Mouse (Mus musculus) stomach, embryonic 16.5 days (tissue): ENCODE data around the gene Usb1. TPM values are rescaled to one million over a fixed set of nuclear protein-coding genes. Genes with fewer than 3 reads are reported as not detected.
A peak's percentile ranks its signal among the peaks of the same experiment; 100 is the strongest.

ENCODE experiments used
- ATAC-seq: fragments of 200-750 bp; cut with Nextera tagmentation; 2 replicates; pipeline ENCODE4 v1.8.0; 2017; ENCODE audit warnings: moderate number of reproducible peaks, moderate TSS enrichment; ENCODE audit not compliant: insufficient read depth, low FRiP score
- H3K27ac ChIP-seq: fragments of 300-500 bp; sonication (generic); 2 replicates; pipeline ENCODE4 v1.5.1; 2014; ENCODE audit warnings: low read length
- H3K27me3 ChIP-seq: fragments of 300-500 bp; sonication (generic); 2 replicates; pipeline ENCODE4 v1.6.1; 2014; ENCODE audit warnings: low read length, control low read depth, mixed read lengths; ENCODE audit not compliant: control insufficient read depth, insufficient read depth
- H3K36me3 ChIP-seq: fragments of 300-500 bp; sonication (generic); 2 replicates; pipeline ENCODE4 v1.6.1; 2014; ENCODE audit warnings: low read length; ENCODE audit not compliant: control insufficient read depth, insufficient read depth
- H3K4me1 ChIP-seq: fragments of 300-500 bp; sonication (generic); 2 replicates; pipeline ENCODE4 v1.6.1; 2014; ENCODE audit warnings: low read length, control low read depth, mixed read lengths; ENCODE audit not compliant: control insufficient read depth, insufficient read depth
- H3K4me2 ChIP-seq: fragments of 300-500 bp; sonication (generic); 2 replicates; pipeline ENCODE4 v1.6.1; 2014; ENCODE audit warnings: low read depth, low read length, mixed read lengths
- H3K4me3 ChIP-seq: fragments of 300-500 bp; sonication (generic); replicated peaks from 2 replicates; pipeline ENCODE4 v1.5.1; 2014; ENCODE audit warnings: mild to moderate bottlenecking, low read length
- H3K9ac ChIP-seq: fragments of 300-500 bp; sonication (generic); 2 replicates; pipeline ENCODE4 v1.6.1; 2014; ENCODE audit warnings: low read length
- H3K9me3 ChIP-seq: fragments of 300-500 bp; sonication (generic); replicated peaks from 2 replicates; pipeline ENCODE4 v1.6.1; 2016; ENCODE audit warnings: low read length, control low read depth; ENCODE audit not compliant: control insufficient read depth
- WGBS: fragments of 180-500 bp; shearing (Covaris S2); extraction: QIAGEN DNeasy Blood & Tissue Kit; methylation state at CpG from one replicate; pipeline ENCODE4 v1.1.7; 2014; 5-methylcytosine and 5-hydroxymethylcytosine counted together
- polyA plus RNA-seq: library from polyadenylated mRNA; unstranded; fragments of >200 nt; fragmentation: Nextera tagmentation; extraction: Ambion mirVana; gene quantifications from 2 replicates; pipeline ENCODE4 v1.2.1, GENCODE M21; 2015

The Usb1 gene
- polyA plus RNA-seq, 1 experiment from 2014 or later, result 38.7 TPM

DNA sequence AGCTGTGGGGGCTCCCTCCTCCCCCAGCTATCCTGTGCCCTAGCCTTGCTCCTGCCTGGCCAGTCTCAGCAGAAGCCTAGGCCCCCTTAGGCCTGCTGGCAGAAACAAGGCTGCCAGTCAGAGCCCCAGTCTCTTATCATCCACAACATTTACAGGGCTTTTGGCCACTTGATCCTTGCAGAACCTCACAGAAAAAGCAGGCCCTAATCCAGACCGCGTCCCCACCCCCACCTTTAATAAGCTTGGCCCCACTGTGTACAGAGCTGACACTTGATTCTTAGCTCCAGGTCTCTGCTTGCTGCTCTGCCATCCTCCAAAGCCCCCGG, 28.9 kb downstream of the Usb1 start:
- ATAC-seq, result no peak; the same call in 1 of the 2 replicates
- Histone ChIP-seq H3K9ac (peak overlapping the region; percentile 34; the same call in 1 of the 2 replicates), H3K4me3 (no peak overlapping the region), H3K27ac (peak overlapping the region; percentile 78; the same call in 1 of the 2 replicates), H3K27me3 (no peaks in the 10 kb centered on the region), H3K4me1 (peaks cover 22% of the 10 kb centered on the region), H3K9me3 (no peaks in the 10 kb centered on the region), H3K36me3 (no peaks in the 10 kb centered on the region), H3K4me2 (no peak overlapping the region)
- 58% methylated on average over 3 of the region's 3 CpGs for WGBS

DNA sequence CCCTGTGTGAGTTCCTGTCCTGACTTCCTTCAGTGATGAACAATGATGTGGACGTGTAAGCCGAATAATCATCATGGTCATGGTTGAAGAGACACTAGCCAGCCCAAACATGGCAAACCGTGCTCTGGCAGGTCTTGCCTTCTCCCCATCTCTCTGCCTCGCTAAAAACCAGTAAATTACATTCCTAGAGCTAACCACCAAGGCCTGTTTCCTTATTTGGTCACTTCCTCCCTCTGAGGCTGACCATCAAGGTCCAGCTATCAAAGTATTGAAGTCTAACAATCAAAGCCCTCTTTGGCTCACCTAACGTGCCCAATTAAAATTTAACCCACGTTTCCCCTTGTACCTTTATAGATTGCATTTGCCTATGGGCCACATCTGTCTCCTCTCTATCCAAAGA, 30.2 kb downstream of the Usb1 start:
- Histone ChIP-seq H3K27ac (no peak overlapping the region), H3K36me3 (no peaks in the 10 kb centered on the region), H3K27me3 (no peaks in the 10 kb centered on the region), H3K4me2 (no peak overlapping the region), H3K4me3 (no peak overlapping the region), H3K9ac (no peak overlapping the region), H3K4me1 (peaks cover 22% of the 10 kb centered on the region), H3K9me3 (no peaks in the 10 kb centered on the region)
- ATAC-seq, result no peak
- WGBS, result 54% methylated on average over 6 of the region's 6 CpGs

GRCm38 (mm10) chr8:95363849-95364248, 31.8 kb downstream of the Usb1 start:
- WGBS, result 95% methylated on average over 2 of the region's 2 CpGs
- no peak for ATAC-seq
- Histone ChIP-seq H3K27me3 (no peaks in the 10 kb centered on the region), H3K9ac (no peak overlapping the region), H3K27ac (no peak overlapping the region), H3K4me3 (no peak overlapping the region), H3K36me3 (no peaks in the 10 kb centered on the region), H3K4me1 (peaks cover 18% of the 10 kb centered on the region), H3K4me2 (no peak overlapping the region), H3K9me3 (no peaks in the 10 kb centered on the region)

GRCm38 (mm10) chr8:95369581-95370326, 37.7 kb downstream of the Usb1 start:
- Histone ChIP-seq H3K9me3 (no peaks in the 10 kb centered on the region), H3K36me3 (no peaks in the 10 kb centered on the region; the same call in 1 of the 2 replicates), H3K4me3 (peak overlapping the region; percentile 33), H3K27me3 (no peaks in the 10 kb centered on the region), H3K4me2 (peak overlapping the region; percentile 50), H3K27ac (peak overlapping the region; percentile 33; the same call in 1 of the 2 replicates), H3K9ac (peak overlapping the region; percentile 72), H3K4me1 (peaks cover 18% of the 10 kb centered on the region)
- 44% methylated on average over 20 of the region's 20 CpGs for WGBS
- peak; percentile 84 for ATAC-seq

GRCm38 (mm10) chr8:95373389-95374002, 41.4 kb downstream of the Usb1 start:
- H3K27ac ChIP-seq, result no peak overlapping the region
- WGBS, result 57% methylated on average over 12 of the region's 12 CpGs

GRCm38 (mm10) chr8:95374429-95374828, 42.3 kb downstream of the Usb1 start:
- Histone ChIP-seq H3K4me3 (no peak overlapping the region), H3K4me2 (no peak overlapping the region), H3K9me3 (no peaks in the 10 kb centered on the region), H3K4me1 (peaks cover 38% of the 10 kb centered on the region), H3K27me3 (no peaks in the 10 kb centered on the region), H3K27ac (no peak overlapping the region), H3K36me3 (no peaks in the 10 kb centered on the region; the same call in 1 of the 2 replicates), H3K9ac (no peak overlapping the region)
- 66% methylated on average over 3 of the region's 3 CpGs for WGBS
- ATAC-seq, result no peak

More at GRCm38 (mm10) chr8:95373389-95374002, 41.4 kb downstream of the Usb1 start:
- H3K4me3 ChIP-seq, result no peak overlapping the region
- ATAC-seq, result no peak
- H3K9ac ChIP-seq, result 0 out of 2 replicates have a peak overlapping the region, but pooled peaks have one; percentile 32
- H3K4me2 ChIP-seq, result no peak overlapping the region
- H3K36me3 ChIP-seq, result no peaks in the 10 kb centered on the region; the same call in 1 of the 2 replicates
- H3K27me3 ChIP-seq, result no peaks in the 10 kb centered on the region
- peaks cover 43% of the 10 kb centered on the region for H3K4me1 ChIP-seq
- H3K9me3 ChIP-seq, result no peaks in the 10 kb centered on the region

DNA sequence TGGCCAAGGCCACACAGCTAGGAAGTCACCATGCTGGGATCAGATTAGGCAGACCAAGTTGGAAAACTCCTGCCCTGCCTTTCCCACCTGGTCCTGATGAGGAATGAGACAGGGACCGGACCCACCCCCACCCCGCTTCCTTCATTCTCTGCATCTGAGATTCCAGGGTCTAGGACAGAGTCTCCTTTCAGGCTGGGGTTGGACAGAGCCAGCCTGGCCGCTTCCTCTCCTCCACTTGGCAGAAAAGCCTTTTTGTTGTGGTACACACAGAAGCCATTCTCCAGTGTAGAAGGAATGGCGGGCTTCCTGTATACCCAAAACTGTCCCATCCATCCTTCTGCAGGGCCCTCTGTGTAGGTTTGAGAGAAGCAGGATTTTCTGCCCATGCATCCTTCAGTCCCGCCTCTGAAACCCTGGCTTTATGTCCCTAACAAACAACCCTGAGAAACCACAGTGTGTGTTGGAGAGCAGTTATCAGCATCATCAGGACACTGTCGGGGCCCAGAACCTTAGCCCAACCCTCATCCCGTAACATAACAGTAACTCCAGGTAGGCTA, 43.4 kb downstream of the Usb1 start:
- Histone ChIP-seq H3K9me3 (no peaks in the 10 kb centered on the region), H3K4me2 (no peak overlapping the region), H3K36me3 (no peaks in the 10 kb centered on the region), H3K9ac (no peak overlapping the region), H3K27ac (peak overlapping the region; percentile 93; the same call in 1 of the 2 replicates), H3K4me1 (peaks cover 30% of the 10 kb centered on the region), H3K27me3 (no peaks in the 10 kb centered on the region), H3K4me3 (no peak overlapping the region)
- no peak for ATAC-seq
- 77% methylated on average over 7 of the region's 7 CpGs for WGBS

- Histone ChIP-seq H3K9ac (no peak overlapping the region), H3K27ac (peak overlapping the region; percentile 93), H3K4me2 (no peak overlapping the region), H3K27me3 (no peaks in the 10 kb centered on the region), H3K4me3 (no peak overlapping the region), H3K9me3 (no peaks in the 10 kb centered on the region), H3K4me1 (peaks cover 30% of the 10 kb centered on the region), H3K36me3 (no peaks in the 10 kb centered on the region)
- 72% methylated on average over 12 of the region's 12 CpGs for WGBS
- ATAC-seq, result no peak
These were observed 44.4 kb downstream of the Usb1 start for GRCm38 (mm10) chr8:95376309-95376999.
